Mouse (Mus musculus): ENCODE results near the gene Sult2a4. TPM values are rescaled to one million over a fixed set of nuclear protein-coding genes. Genes with fewer than 3 reads are reported as not detected.
"Not testable (repeated sequence)": the region's sequence is repeated elsewhere in the genome, so short reads cannot be mapped to it uniquely, and the experiment has no call there.

The Sult2a4 gene
- polyA plus RNA-seq (2012; rRNA removed): not detected in 2 replicates

GRCm38 (mm10) chr7:13989507-13989906, at the start of gene Sult2a4:
TSS of gene Sult2a4 (minus strand) at chr7:13989607.
- not testable (repeated sequence) for H3K36me3 ChIP-seq (ENCODE audit: control insufficient read depth, insufficient read depth, low read length); H3K4me1 ChIP-seq (ENCODE audit: control insufficient read depth, insufficient read depth, low read length); H3K27ac ChIP-seq (ENCODE audit: control insufficient read depth, insufficient read depth, low read depth, low read length); H3K4me3 ChIP-seq (ENCODE audit: control insufficient read depth, low read depth, low read length); H3K27me3 ChIP-seq (ENCODE audit: control insufficient read depth, insufficient read depth, low read length)

GRCm38 (mm10) chr7:14030831-14031230, 41.4 kb upstream of the Sult2a4 start:
- not testable (repeated sequence) for H3K27me3 ChIP-seq (ENCODE audit: control insufficient read depth, insufficient read depth, low read length); H3K36me3 ChIP-seq (ENCODE audit: control insufficient read depth, insufficient read depth, low read length); H3K27ac ChIP-seq (ENCODE audit: control insufficient read depth, insufficient read depth, low read depth, low read length); H3K4me1 ChIP-seq (ENCODE audit: control insufficient read depth, insufficient read depth, low read length); H3K4me3 ChIP-seq (ENCODE audit: control insufficient read depth, low read depth, low read length)

- no peak overlapping the region for H3K27ac ChIP-seq (ENCODE audit: control insufficient read depth, insufficient read depth, low read depth, low read length)
- H3K4me3 ChIP-seq (ENCODE audit: control insufficient read depth, low read depth, low read length): no peak overlapping the region
- TF ChIP-seq POLR2A (IDR thresholded peaks at IDR 0.05; ENCODE audit: control insufficient read depth, low read depth, low read length) (no peak), CTCF (IDR thresholded peaks at IDR 0.05; ENCODE audit: control insufficient read depth, insufficient read depth, insufficient replicate concordance, low read depth, low read length) (no peak)
- H3K4me1 ChIP-seq (ENCODE audit: control insufficient read depth, insufficient read depth, low read length): no peaks in the 10 kb centered on the region
- no peaks in the 10 kb centered on the region for H3K36me3 ChIP-seq (ENCODE audit: control insufficient read depth, insufficient read depth, low read length)
- no peaks in the 10 kb centered on the region for H3K27me3 ChIP-seq (ENCODE audit: control insufficient read depth, insufficient read depth, low read length)
These were observed 23.7 kb upstream of the Sult2a4 start for GRCm38 (mm10) chr7:14013083-14013482.

GRCm38 (mm10) chr7:14010686-14011085, 21.3 kb upstream of the Sult2a4 start:
- not testable (repeated sequence) for H3K36me3 ChIP-seq (ENCODE audit: control insufficient read depth, insufficient read depth, low read length); H3K4me3 ChIP-seq (ENCODE audit: control insufficient read depth, low read depth, low read length); H3K27me3 ChIP-seq (ENCODE audit: control insufficient read depth, insufficient read depth, low read length); H3K27ac ChIP-seq (ENCODE audit: control insufficient read depth, insufficient read depth, low read depth, low read length); H3K4me1 ChIP-seq (ENCODE audit: control insufficient read depth, insufficient read depth, low read length)

Other genes starting within 250 kb of the Sult2a4 start
- not detected in 2 replicates for gene Sult2a1, start 152.2 kb downstream of the Sult2a4 start, polyA plus RNA-seq (2012; rRNA removed)
- gene Sult2a3, start 133.4 kb upstream of the Sult2a4 start, polyA plus RNA-seq (2012; rRNA removed): not detected in 2 replicates

Measured in testis, adult 2 months (tissue).